Mouse (Mus musculus) embryonic fibroblast, embryonic 13.5 days (primary cell): ENCODE measurements around the gene St8sia1.

ENCODE experiments used
- CTCF ChIP-seq: IDR thresholded peaks from 2 replicates; pipeline ENCODE4 v1.5.1; 2011; ENCODE audit warnings: mild to moderate bottlenecking, control low read depth, low read length, moderate library complexity, borderline replicate concordance; ENCODE audit not compliant: insufficient read depth
- POLR2A ChIP-seq: IDR thresholded peaks from 2 replicates; pipeline ENCODE4 v1.6.1; 2011; ENCODE audit warnings: low read depth, mild to moderate bottlenecking, control low read depth, low read length, moderate library complexity

DNA sequence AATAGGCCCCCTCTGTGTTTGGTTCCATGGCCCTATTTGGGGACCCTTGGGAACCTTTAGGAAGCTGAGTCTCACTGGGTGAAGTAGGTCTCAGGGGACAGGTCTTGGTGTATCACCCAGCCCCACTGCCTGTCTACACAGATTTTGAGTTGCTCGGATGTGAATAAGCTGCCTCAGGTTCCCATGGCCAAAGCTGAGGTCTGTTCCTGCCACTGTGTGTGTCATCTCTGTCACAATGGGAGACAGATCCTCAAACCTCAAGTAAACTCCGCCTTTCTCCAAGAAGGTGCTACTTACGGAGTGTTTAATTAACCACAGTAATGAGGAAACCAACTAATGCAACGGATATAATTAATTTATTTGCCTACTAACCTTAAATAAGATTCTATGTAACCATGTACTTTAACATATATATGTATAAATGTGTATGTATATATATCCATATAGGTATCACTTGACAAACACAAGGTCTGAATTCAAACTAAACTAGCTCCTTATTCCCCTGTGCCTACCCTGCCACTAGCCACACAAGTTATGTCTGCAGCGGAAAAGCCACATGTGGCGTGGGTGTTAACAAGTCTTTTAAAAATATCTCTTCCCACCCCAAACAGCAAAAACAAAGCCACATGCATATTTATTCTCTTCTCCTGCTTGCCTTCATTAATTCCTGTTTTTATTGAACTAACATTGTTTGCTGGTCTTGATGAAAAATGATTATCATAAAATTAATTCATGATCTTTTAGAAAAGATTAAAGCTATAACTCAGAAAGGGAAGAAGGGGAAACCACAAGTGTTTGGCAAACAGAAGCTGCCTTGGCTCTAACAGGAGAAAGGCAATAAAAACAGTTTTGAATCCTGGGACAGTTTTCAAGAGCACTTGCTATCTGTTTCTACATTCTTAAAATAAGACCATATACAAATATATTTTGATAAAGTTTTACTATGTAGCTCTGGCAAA, 111.6 kb downstream of the St8sia1 start:
- TF ChIP-seq CTCF (no peak), POLR2A (no peak)
